Mouse (Mus musculus) lung, adult 2 months (tissue): ENCODE results near the gene Ttf2. TPM values are rescaled to one million over a fixed set of nuclear protein-coding genes. Genes with fewer than 3 reads are reported as not detected.

Experiments
- DNase-seq: peaks from one replicate; pipeline ENCODE4 v3.0.0; 2022
- H3K4me1 ChIP-seq: fragments of 200-500 bp; 2 replicates; pipeline ENCODE4 v1.6.1; 2011; ENCODE audit warnings: low read length; ENCODE audit not compliant: control insufficient read depth, insufficient read depth
- H3K4me3 ChIP-seq: fragments of 200-500 bp; replicated peaks from 2 replicates; pipeline ENCODE3; 2011; ENCODE audit warnings: low read depth, mild to moderate bottlenecking, control low read depth, low read length; ENCODE audit errors: extremely low read depth
- CTCF ChIP-seq: fragments of 200-500 bp; IDR thresholded peaks from 2 replicates; pipeline ENCODE4 v1.5.1; 2011; ENCODE audit warnings: mild to moderate bottlenecking, low read length, control low read depth; ENCODE audit not compliant: insufficient read depth
- POLR2A ChIP-seq: fragments of 200-500 bp; IDR thresholded peaks from 2 replicates; pipeline ENCODE4 v1.6.1; 2011; ENCODE audit warnings: low read depth, mild to moderate bottlenecking, control low read depth, low read length, borderline replicate concordance; ENCODE audit errors: extremely low read depth
- WGBS: fragments of 180-500 bp; shearing (Covaris S2); methylation state at CpG from one replicate; pipeline ENCODE4 v1.1.7; 2018; 5-methylcytosine and 5-hydroxymethylcytosine counted together
- polyA plus RNA-seq: library from polyadenylated mRNA; depleted of rRNA; stranded (reverse); fragments of >200 nt; gene quantifications from 2 replicates; pipeline ENCODE4 v1.2.3, GENCODE M21; 2012; rRNA removed

Gene Ttf2
- polyA plus RNA-seq, 1 experiment, result 3.0 TPM

- H3K4me1 ChIP-seq, result no peaks in the 10 kb centered on the region
- TF ChIP-seq POLR2A, result no peak
- no peak for TF ChIP-seq CTCF
- 61% methylated on average over 11 of the region's 11 CpGs for WGBS
- H3K4me3 ChIP-seq, result no peak overlapping the region
- no peak for DNase-seq
Measured at GRCm38 (mm10) chr3:100892383-100893335, 76.8 kb downstream of the Ttf2 start.

GRCm38 (mm10) chr3:100890406-100890805, 79.1 kb downstream of the Ttf2 start:
- Histone ChIP-seq H3K4me3 (no peak overlapping the region), H3K4me1 (no peaks in the 10 kb centered on the region)
- TF ChIP-seq POLR2A, result no peak
- no peak for TF ChIP-seq CTCF
- DNase-seq, result no peak
- 92% methylated on average over 3 of the region's 3 CpGs for WGBS

GRCm38 (mm10) chr3:100889234-100889633, 80.2 kb downstream of the Ttf2 start:
- 89% methylated on average over 1 of the region's 1 CpGs for WGBS
- no peak for DNase-seq
- Histone ChIP-seq H3K4me1 (no peaks in the 10 kb centered on the region), H3K4me3 (no peak overlapping the region)
- TF ChIP-seq POLR2A, result no peak
- no peak for TF ChIP-seq CTCF

Other genes starting within 250 kb of the Ttf2 start
- 1.3 and 2.2 TPM in 2 replicates for gene Vtcn1, start 144.2 kb downstream of the Ttf2 start, polyA plus RNA-seq
- gene Trim45, start 47.5 kb downstream of the Ttf2 start, polyA plus RNA-seq, result 2.2 and 2.7 TPM in 2 replicates
- 1.5 and 1.8 TPM in 2 replicates for gene Cd101, start 59.9 kb upstream of the Ttf2 start, polyA plus RNA-seq
- 63.0 and 81.5 TPM in 2 replicates for gene Ptgfrn, start 140.6 kb upstream of the Ttf2 start, polyA plus RNA-seq